Mouse (Mus musculus) intestine, embryonic 16.5 days (tissue): ENCODE data around the gene Alg14. TPM values are rescaled to one million over a fixed set of nuclear protein-coding genes. Genes with fewer than 3 reads are reported as not detected.

Experiments used
- ATAC-seq: fragments of 200-750 bp; cut with Nextera tagmentation; 2 replicates; pipeline ENCODE4 v1.8.0; 2017; ENCODE audit warnings: moderate TSS enrichment, moderate library complexity
- H3K27ac ChIP-seq: fragments of 300-500 bp; sonication (generic); 2 replicates; pipeline ENCODE4 v1.5.1; 2014; ENCODE audit warnings: mild to moderate bottlenecking, low read length
- H3K27me3 ChIP-seq: fragments of 300-500 bp; sonication (generic); replicated peaks from 2 replicates; pipeline ENCODE4 v1.6.1; 2014; ENCODE audit warnings: low read length, control low read depth, mixed read lengths; ENCODE audit not compliant: control insufficient read depth, insufficient read depth
- H3K36me3 ChIP-seq: fragments of 300-500 bp; sonication (generic); 2 replicates; pipeline ENCODE4 v1.6.1; 2014; ENCODE audit warnings: low read length, control low read depth; ENCODE audit not compliant: control insufficient read depth, insufficient read depth
- H3K4me1 ChIP-seq: fragments of 300-500 bp; sonication (generic); 2 replicates; pipeline ENCODE4 v1.6.1; 2014; ENCODE audit warnings: low read length, control low read depth, mixed read lengths; ENCODE audit not compliant: control insufficient read depth, insufficient read depth
- H3K4me2 ChIP-seq: fragments of 300-500 bp; sonication (generic); 2 replicates; pipeline ENCODE4 v1.6.1; 2014; ENCODE audit warnings: low read depth, low read length, control low read depth
- H3K4me3 ChIP-seq: fragments of 300-500 bp; sonication (generic); 2 replicates; pipeline ENCODE4 v1.5.1; 2014; ENCODE audit warnings: mild to moderate bottlenecking, low read length
- H3K9ac ChIP-seq: fragments of 300-500 bp; sonication (generic); 2 replicates; pipeline ENCODE4 v1.6.1; 2014; ENCODE audit warnings: low read depth, low read length
- H3K9me3 ChIP-seq: fragments of 300-500 bp; sonication (generic); 2 replicates; pipeline ENCODE4 v1.6.1; 2016; ENCODE audit warnings: low read length, control low read depth; ENCODE audit not compliant: control insufficient read depth
- WGBS: fragments of 180-500 bp; shearing (Covaris S2); extraction: QIAGEN DNeasy Blood & Tissue Kit; methylation state at CpG from one replicate; pipeline ENCODE4 v1.1.7; 2014; 5-methylcytosine and 5-hydroxymethylcytosine counted together
- polyA plus RNA-seq: library from polyadenylated mRNA; unstranded; fragments of >200 nt; fragmentation: Nextera tagmentation; extraction: Ambion mirVana; gene quantifications from 2 replicates; pipeline ENCODE4 v1.2.1, GENCODE M21; 2015

Gene Alg14
- polyA plus RNA-seq, 1 experiment from 2014 or later = 41.3 TPM

- no peak overlapping the region for H3K27ac ChIP-seq
- no peaks in the 10 kb centered on the region for H3K36me3 ChIP-seq
- H3K9me3 ChIP-seq = no peaks in the 10 kb centered on the region
- no peak overlapping the region for H3K4me2 ChIP-seq
- no peak overlapping the region for H3K4me3 ChIP-seq
- 0 out of 2 replicates have a peak, but pooled peaks cover 3% of the 10 kb centered on the region for H3K4me1 ChIP-seq
- peak; percentile 32; the same call in 1 of the 2 replicates for ATAC-seq
- H3K9ac ChIP-seq = no peak overlapping the region
- no peaks in the 10 kb centered on the region for H3K27me3 ChIP-seq
- 59% methylated on average over 4 of the region's 4 CpGs for WGBS
These were observed 109.8 kb downstream of the Alg14 start for GRCm38 (mm10) chr3:121401384-121401783.

GRCm38 (mm10) chr3:121402096-121402495 is 110.5 kb downstream of the Alg14 start:
- Histone ChIP-seq H3K9me3 (no peaks in the 10 kb centered on the region), H3K4me3 (no peak overlapping the region), H3K4me1 (0 out of 2 replicates have a peak, but pooled peaks cover 3% of the 10 kb centered on the region), H3K27ac (no peak overlapping the region), H3K9ac (no peak overlapping the region), H3K4me2 (no peak overlapping the region), H3K36me3 (no peaks in the 10 kb centered on the region), H3K27me3 (no peaks in the 10 kb centered on the region)
- 81% methylated on average over 6 of the region's 6 CpGs for WGBS
- ATAC-seq = no peak

- H3K9ac ChIP-seq = no peak overlapping the region
- H3K27ac ChIP-seq = no peak overlapping the region
- no peak overlapping the region for H3K4me2 ChIP-seq
- peaks cover 10% of the 10 kb centered on the region; the same call in 1 of the 2 replicates for H3K4me1 ChIP-seq
- no peaks in the 10 kb centered on the region for H3K36me3 ChIP-seq
- ATAC-seq = no peak
- no peaks in the 10 kb centered on the region for H3K27me3 ChIP-seq
- no peak overlapping the region for H3K4me3 ChIP-seq
- WGBS = 59% methylated on average over 5 of the region's 5 CpGs
- H3K9me3 ChIP-seq = no peaks in the 10 kb centered on the region
These were observed 111.9 kb downstream of the Alg14 start for GRCm38 (mm10) chr3:121403449-121403848.

- no peak overlapping the region for H3K4me2 ChIP-seq
- H3K27me3 ChIP-seq = no peaks in the 10 kb centered on the region
- ATAC-seq = peak; percentile 81
- H3K4me1 ChIP-seq = peaks cover 10% of the 10 kb centered on the region; the same call in 1 of the 2 replicates
- no peaks in the 10 kb centered on the region for H3K36me3 ChIP-seq
- H3K9ac ChIP-seq = no peak overlapping the region
- WGBS = 73% methylated on average over 5 of the region's 5 CpGs
- no peak overlapping the region for H3K4me3 ChIP-seq
- no peaks in the 10 kb centered on the region for H3K9me3 ChIP-seq
- no peak overlapping the region for H3K27ac ChIP-seq
These were observed 113.5 kb downstream of the Alg14 start for GRCm38 (mm10) chr3:121405101-121405500.

- Histone ChIP-seq H3K4me1 (peaks cover 10% of the 10 kb centered on the region; the same call in 1 of the 2 replicates), H3K27me3 (no peaks in the 10 kb centered on the region), H3K4me2 (no peak overlapping the region), H3K9me3 (no peaks in the 10 kb centered on the region), H3K9ac (no peak overlapping the region), H3K27ac (no peak overlapping the region), H3K4me3 (no peak overlapping the region), H3K36me3 (no peaks in the 10 kb centered on the region)
- ATAC-seq = no peak
- 52% methylated on average over 9 of the region's 9 CpGs for WGBS
These were observed 115.8 kb downstream of the Alg14 start for GRCm38 (mm10) chr3:121407417-121407816.

GRCm38 (mm10) chr3:121408386-121408785 is 116.8 kb downstream of the Alg14 start:
- Histone ChIP-seq H3K4me1 (peaks cover 10% of the 10 kb centered on the region; the same call in 1 of the 2 replicates), H3K4me3 (no peak overlapping the region), H3K9me3 (no peaks in the 10 kb centered on the region), H3K27me3 (no peaks in the 10 kb centered on the region), H3K27ac (no peak overlapping the region), H3K36me3 (no peaks in the 10 kb centered on the region), H3K9ac (no peak overlapping the region), H3K4me2 (no peak overlapping the region)
- no peak for ATAC-seq
- 93% methylated on average over 3 of the region's 3 CpGs for WGBS

- Histone ChIP-seq H3K4me3 (no peak overlapping the region), H3K4me1 (peaks cover 10% of the 10 kb centered on the region; the same call in 1 of the 2 replicates), H3K36me3 (no peaks in the 10 kb centered on the region), H3K27me3 (no peaks in the 10 kb centered on the region), H3K27ac (no peak overlapping the region), H3K9me3 (no peaks in the 10 kb centered on the region), H3K4me2 (no peak overlapping the region), H3K9ac (no peak overlapping the region)
- ATAC-seq = peak; percentile 92
- WGBS = 33% methylated on average over 6 of the region's 6 CpGs
These were observed 119.9 kb downstream of the Alg14 start for GRCm38 (mm10) chr3:121411450-121411849.

Other genes with a start within 250 kb of the Alg14 start
- 4.8 and 5.5 TPM in 2 replicates for gene Rwdd3, start 120.1 kb upstream of the Alg14 start, polyA plus RNA-seq
- gene Tmem56, start 8.7 kb upstream of the Alg14 start, polyA plus RNA-seq = 1.3 TPM in 2 replicates
- gene Cnn3, start 134.7 kb downstream of the Alg14 start, polyA plus RNA-seq = 334 and 375 TPM in 2 replicates
- gene Slc44a3, start 240.6 kb downstream of the Alg14 start, polyA plus RNA-seq = 54.1 and 54.9 TPM in 2 replicates